Mouse (Mus musculus) neural tube, embryonic 13.5 days (tissue): ENCODE results near the gene Msrb3. TPM values are rescaled to one million over a fixed set of nuclear protein-coding genes. Genes with fewer than 3 reads are reported as not detected.

ENCODE experiments used
- ATAC-seq: fragments of 200-750 bp; cut with Nextera tagmentation; 2 replicates; pipeline ENCODE4 v1.8.0; 2017; ENCODE audit warnings: low read depth, mild to moderate bottlenecking, moderate TSS enrichment, moderate library complexity
- H3K27ac ChIP-seq: fragments of 300-500 bp; sonication (generic); replicated peaks from 2 replicates; pipeline ENCODE4 v1.5.1; 2015; ENCODE audit warnings: moderate library complexity, mild to moderate bottlenecking, inconsistent platforms
- H3K27me3 ChIP-seq: fragments of 300-500 bp; sonication (generic); 2 replicates; pipeline ENCODE4 v1.6.1; 2015; ENCODE audit warnings: mild to moderate bottlenecking, inconsistent platforms
- H3K36me3 ChIP-seq: fragments of 300-500 bp; sonication (generic); 2 replicates; pipeline ENCODE4 v1.6.1; 2015; ENCODE audit warnings: mild to moderate bottlenecking, inconsistent platforms
- H3K4me1 ChIP-seq: fragments of 300-500 bp; sonication (generic); replicated peaks from 2 replicates; pipeline ENCODE4 v1.6.1; 2015; ENCODE audit warnings: inconsistent platforms
- H3K4me2 ChIP-seq: fragments of 300-500 bp; sonication (generic); 2 replicates; pipeline ENCODE4 v1.6.1; 2015; ENCODE audit warnings: inconsistent platforms, mild to moderate bottlenecking, moderate library complexity
- H3K4me3 ChIP-seq: fragments of 300-500 bp; sonication (generic); 2 replicates; pipeline ENCODE4 v1.5.1; 2015; ENCODE audit warnings: mild to moderate bottlenecking, inconsistent platforms
- H3K9ac ChIP-seq: fragments of 300-500 bp; sonication (generic); 2 replicates; pipeline ENCODE4 v1.6.1; 2015; ENCODE audit warnings: moderate library complexity, mild to moderate bottlenecking, inconsistent platforms
- H3K9me3 ChIP-seq: fragments of 300-500 bp; sonication (generic); 2 replicates; pipeline ENCODE4 v1.6.1; 2016; ENCODE audit warnings: inconsistent platforms
- WGBS: fragments of 180-500 bp; shearing (Covaris S2); methylation state at CpG from one replicate; pipeline ENCODE4 v1.1.7; 2015; 5-methylcytosine and 5-hydroxymethylcytosine counted together
- polyA plus RNA-seq: library from polyadenylated mRNA; unstranded; fragments of >200 nt; fragmentation: Nextera tagmentation; extraction: Ambion mirVana; gene quantifications from 2 replicates; pipeline ENCODE4 v1.2.1, GENCODE M21; 2015

The Msrb3 gene
- polyA plus RNA-seq, 1 experiment from 2014 or later: 1.0 TPM

GRCm38 (mm10) chr10:120851196-120851781 lies 47.6 kb downstream of the Msrb3 start:
- H3K36me3 ChIP-seq: no peaks in the 10 kb centered on the region
- H3K9me3 ChIP-seq: no peaks in the 10 kb centered on the region
- H3K27ac ChIP-seq: no peak overlapping the region
- peaks cover 20% of the 10 kb centered on the region for H3K4me1 ChIP-seq
- H3K4me2 ChIP-seq: no peak overlapping the region
- no peak overlapping the region for H3K4me3 ChIP-seq
- no peaks in the 10 kb centered on the region; the same call in 1 of the 2 replicates for H3K27me3 ChIP-seq
- WGBS: 65% methylated on average over 9 of the region's 9 CpGs
- H3K9ac ChIP-seq: no peak overlapping the region
- no peak for ATAC-seq

- Histone ChIP-seq H3K4me2 (peak overlapping the region; percentile 19; the same call in 1 of the 2 replicates), H3K36me3 (no peaks in the 10 kb centered on the region), H3K9me3 (no peaks in the 10 kb centered on the region), H3K27ac (peak overlapping the region; percentile 52; the same call in 1 of the 2 replicates), H3K4me3 (no peak overlapping the region), H3K9ac (no peak overlapping the region), H3K27me3 (no peaks in the 10 kb centered on the region; the same call in 1 of the 2 replicates), H3K4me1 (peaks cover 20% of the 10 kb centered on the region)
- no peak for ATAC-seq
- WGBS: 52% methylated on average over 24 of the region's 24 CpGs
Measured at GRCm38 (mm10) chr10:120850391-120851195, 48.3 kb downstream of the Msrb3 start.

GRCm38 (mm10) chr10:120848677-120849076 lies 50.2 kb downstream of the Msrb3 start:
- no peaks in the 10 kb centered on the region for H3K9me3 ChIP-seq
- peaks cover 13% of the 10 kb centered on the region for H3K4me1 ChIP-seq
- H3K4me3 ChIP-seq: no peak overlapping the region
- no peak overlapping the region for H3K9ac ChIP-seq
- H3K27ac ChIP-seq: no peak overlapping the region
- no peak for ATAC-seq
- H3K36me3 ChIP-seq: no peaks in the 10 kb centered on the region
- WGBS: 86% methylated on average over 7 of the region's 7 CpGs
- no peak overlapping the region for H3K4me2 ChIP-seq
- no peaks in the 10 kb centered on the region; the same call in 1 of the 2 replicates for H3K27me3 ChIP-seq

DNA sequence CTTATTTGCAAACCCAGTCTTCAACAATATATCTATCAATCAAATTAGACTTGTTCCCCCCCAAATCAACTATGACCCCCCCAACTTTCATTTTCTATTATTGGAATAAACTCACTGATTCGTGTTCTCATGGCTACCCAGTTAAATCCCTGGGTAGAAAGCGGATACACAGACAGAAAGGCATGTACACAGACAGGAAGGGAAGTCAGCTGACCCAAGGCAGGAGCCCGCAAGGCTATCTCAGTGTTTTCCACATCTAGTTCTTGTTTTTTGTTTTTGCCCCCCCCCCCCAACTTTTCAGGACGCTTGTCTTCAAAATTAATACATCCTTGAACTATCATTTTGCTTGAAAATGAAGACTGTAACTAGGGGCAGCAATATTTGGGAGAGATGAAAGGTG lies 51.1 kb downstream of the Msrb3 start:
- Histone ChIP-seq H3K9me3 (no peaks in the 10 kb centered on the region), H3K9ac (no peak overlapping the region), H3K36me3 (no peaks in the 10 kb centered on the region), H3K4me1 (peaks cover 13% of the 10 kb centered on the region), H3K4me3 (no peak overlapping the region), H3K27ac (no peak overlapping the region), H3K4me2 (no peak overlapping the region), H3K27me3 (no peaks in the 10 kb centered on the region; the same call in 1 of the 2 replicates)
- WGBS: 81% methylated on average over 4 of the region's 4 CpGs
- ATAC-seq: no peak

GRCm38 (mm10) chr10:120839966-120840365 lies 58.9 kb downstream of the Msrb3 start:
- WGBS: 86% methylated on average over 7 of the region's 7 CpGs
- Histone ChIP-seq H3K9ac (no peak overlapping the region), H3K36me3 (no peaks in the 10 kb centered on the region), H3K4me2 (no peak overlapping the region), H3K9me3 (no peaks in the 10 kb centered on the region), H3K4me1 (no peaks in the 10 kb centered on the region), H3K4me3 (no peak overlapping the region), H3K27me3 (no peaks in the 10 kb centered on the region), H3K27ac (no peak overlapping the region)
- ATAC-seq: no peak

GRCm38 (mm10) chr10:120834531-120834930 lies 64.4 kb downstream of the Msrb3 start:
- 100% methylated on average over 1 of the region's 1 CpGs for WGBS
- Histone ChIP-seq H3K4me1 (no peaks in the 10 kb centered on the region), H3K4me3 (no peak overlapping the region), H3K9ac (no peak overlapping the region), H3K9me3 (no peaks in the 10 kb centered on the region), H3K4me2 (no peak overlapping the region), H3K27ac (no peak overlapping the region), H3K36me3 (no peaks in the 10 kb centered on the region), H3K27me3 (no peaks in the 10 kb centered on the region)
- ATAC-seq: no peak

GRCm38 (mm10) chr10:120833836-120834235 lies 65.1 kb downstream of the Msrb3 start:
- ATAC-seq: no peak
- no peaks in the 10 kb centered on the region for H3K27me3 ChIP-seq
- no peak overlapping the region for H3K4me2 ChIP-seq
- no peaks in the 10 kb centered on the region for H3K9me3 ChIP-seq
- H3K27ac ChIP-seq: no peak overlapping the region
- H3K4me1 ChIP-seq: no peaks in the 10 kb centered on the region
- H3K9ac ChIP-seq: no peak overlapping the region
- no peaks in the 10 kb centered on the region for H3K36me3 ChIP-seq
- H3K4me3 ChIP-seq: no peak overlapping the region

DNA sequence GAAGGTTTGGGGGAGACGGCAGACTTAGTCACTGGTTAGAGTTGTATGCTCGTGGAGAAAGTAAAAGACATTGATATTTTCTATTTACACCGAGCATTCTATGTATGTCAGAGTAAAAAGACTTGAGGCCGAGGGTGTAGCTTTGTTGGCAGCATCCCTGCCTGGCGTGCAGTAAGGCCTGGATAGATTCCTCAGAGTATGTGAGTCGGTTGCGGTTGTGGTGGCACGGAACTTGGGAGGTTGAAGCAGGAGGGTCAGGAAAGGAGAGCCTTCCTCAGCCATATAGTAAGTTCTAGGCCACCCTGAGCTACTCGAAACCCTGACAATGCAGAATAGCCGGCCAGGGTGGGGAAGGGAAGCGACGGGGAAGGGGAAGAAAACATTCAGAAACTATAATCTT lies 71.1 kb downstream of the Msrb3 start:
- no peak overlapping the region for H3K4me2 ChIP-seq
- no peak for ATAC-seq
- WGBS: 95% methylated on average over 12 of the region's 12 CpGs

DNA sequence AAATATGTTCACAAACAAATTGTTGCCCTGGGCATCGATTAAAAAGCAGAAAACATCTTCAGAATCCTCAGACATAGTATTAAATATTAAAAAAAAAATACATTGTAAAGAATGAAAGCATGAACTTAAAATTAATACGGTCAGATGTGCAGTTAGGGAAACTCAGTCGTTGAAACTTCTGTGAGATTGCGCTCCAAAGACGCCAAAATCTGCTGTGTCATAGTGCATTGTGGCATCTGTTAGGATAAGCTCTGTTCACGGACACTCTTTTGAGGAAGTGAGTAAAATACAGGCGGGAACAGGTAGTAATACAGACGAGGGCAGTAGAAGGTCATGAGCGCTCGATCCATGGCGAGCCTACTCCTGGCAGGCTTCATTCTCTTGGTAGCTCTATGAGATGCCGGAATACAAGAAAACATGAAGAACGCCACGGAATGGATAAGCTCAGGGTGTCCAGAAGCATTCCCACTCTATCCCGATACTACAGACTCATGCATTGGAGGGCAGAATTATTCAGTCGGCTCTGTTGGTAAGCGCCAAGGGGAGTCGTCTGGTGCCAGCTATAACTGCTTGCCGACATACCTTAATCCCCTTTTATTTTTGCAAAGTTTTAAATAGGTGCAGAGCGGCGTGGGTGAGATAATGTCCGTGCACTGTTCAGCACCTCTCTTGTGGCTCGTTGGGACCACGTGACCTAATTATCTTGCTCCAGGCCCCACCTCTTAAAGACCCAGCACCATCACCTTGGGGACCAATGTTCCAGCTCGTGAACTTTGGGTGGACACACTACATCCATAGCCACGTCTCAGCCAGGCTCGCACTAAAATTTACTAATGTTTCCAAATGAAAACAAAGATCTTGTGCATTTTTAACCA lies 71.9 kb downstream of the Msrb3 start:
- Histone ChIP-seq H3K27me3 (no peaks in the 10 kb centered on the region), H3K36me3 (no peaks in the 10 kb centered on the region), H3K4me2 (no peak overlapping the region), H3K9ac (no peak overlapping the region), H3K4me1 (peaks cover 10% of the 10 kb centered on the region), H3K9me3 (no peaks in the 10 kb centered on the region), H3K4me3 (no peak overlapping the region), H3K27ac (no peak overlapping the region)
- no peak for ATAC-seq
- WGBS: 82% methylated on average over 27 of the region's 27 CpGs

More for the DNA sequence above, 71.1 kb downstream of the Msrb3 start:
- Histone ChIP-seq H3K27me3 (no peaks in the 10 kb centered on the region), H3K36me3 (no peaks in the 10 kb centered on the region), H3K27ac (no peak overlapping the region), H3K4me1 (peaks cover 10% of the 10 kb centered on the region), H3K4me3 (no peak overlapping the region), H3K9me3 (no peaks in the 10 kb centered on the region), H3K9ac (no peak overlapping the region)

DNA sequence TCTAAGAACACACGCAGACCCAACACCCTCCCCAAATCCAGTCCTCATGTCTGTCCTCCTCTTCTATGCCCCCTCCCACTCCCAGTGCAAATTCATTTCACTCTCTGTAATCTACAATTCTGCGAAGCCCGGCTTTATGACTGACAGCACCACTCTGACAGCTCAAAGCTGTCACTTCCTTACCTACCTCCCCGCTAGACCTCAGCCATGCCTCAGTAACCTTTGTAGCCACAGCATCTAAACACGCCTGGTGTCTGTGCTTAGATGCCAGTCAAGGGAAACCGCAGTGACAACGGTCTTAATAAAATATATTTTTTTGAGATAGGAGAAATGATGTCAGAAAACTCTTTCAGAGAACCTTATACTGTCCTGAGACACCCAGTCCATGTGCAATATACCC lies 72.5 kb downstream of the Msrb3 start:
- Histone ChIP-seq H3K9me3 (no peaks in the 10 kb centered on the region), H3K4me1 (peaks cover 10% of the 10 kb centered on the region), H3K36me3 (no peaks in the 10 kb centered on the region), H3K4me3 (no peak overlapping the region), H3K27me3 (no peaks in the 10 kb centered on the region), H3K9ac (no peak overlapping the region), H3K4me2 (no peak overlapping the region), H3K27ac (no peak overlapping the region)
- ATAC-seq: no peak
- 80% methylated on average over 7 of the region's 7 CpGs for WGBS

DNA sequence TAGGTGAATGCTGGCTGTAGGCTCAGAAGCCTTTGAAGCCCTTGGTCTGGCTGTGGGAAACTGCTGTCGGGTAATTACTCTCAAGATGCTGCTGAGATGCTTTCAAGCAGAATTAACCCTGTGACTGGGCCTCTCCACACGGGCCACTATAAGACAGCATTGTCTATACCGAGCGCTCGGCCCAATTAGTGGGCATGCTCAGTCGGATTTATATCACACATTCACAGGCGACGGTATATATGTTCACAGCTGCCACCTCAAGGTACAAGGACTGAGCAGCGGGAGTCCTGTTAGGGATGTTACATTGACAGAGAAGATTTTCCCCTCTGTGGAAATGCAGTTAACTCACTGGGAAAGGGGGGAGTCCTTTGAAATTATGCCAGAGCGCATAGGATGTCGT lies 73.3 kb downstream of the Msrb3 start:
- H3K9me3 ChIP-seq: no peaks in the 10 kb centered on the region

More for the DNA sequence above, 73.3 kb downstream of the Msrb3 start:
- no peak overlapping the region for H3K4me3 ChIP-seq
- ATAC-seq: no peak
- no peak overlapping the region; the same call in 1 of the 2 replicates for H3K9ac ChIP-seq
- 18% methylated on average over 11 of the region's 11 CpGs for WGBS
- H3K4me1 ChIP-seq: peaks cover 10% of the 10 kb centered on the region
- H3K27me3 ChIP-seq: no peaks in the 10 kb centered on the region
- H3K27ac ChIP-seq: no peak overlapping the region
- H3K4me2 ChIP-seq: peak overlapping the region; percentile 25; the same call in 1 of the 2 replicates
- no peaks in the 10 kb centered on the region for H3K36me3 ChIP-seq
